Mouse (Mus musculus) forebrain, embryonic 14.5 days (tissue): ENCODE data around the gene Pdxk. TPM values are rescaled to one million over a fixed set of nuclear protein-coding genes. Genes with fewer than 3 reads are reported as not detected.
"Not testable (repeated sequence)": the region's sequence is repeated elsewhere in the genome, so short reads cannot be mapped to it uniquely, and the experiment has no call there.

Experiments used
- ATAC-seq: fragments of 200-750 bp; cut with Nextera tagmentation; 2 replicates; pipeline ENCODE4 v1.8.0; 2017; ENCODE audit warnings: mild to moderate bottlenecking, moderate library complexity
- DNase-seq: peaks from one replicate; pipeline ENCODE4 v3.0.0-alpha.2; 2015; ENCODE audit warnings: low spot score
- H3K27ac ChIP-seq: fragments of 300-500 bp; sonication (generic); 2 replicates; pipeline ENCODE4 v1.5.1; 2014; ENCODE audit warnings: low read depth, mild to moderate bottlenecking, control low read depth, low read length, moderate library complexity
- H3K27me3 ChIP-seq: fragments of 300-500 bp; sonication (generic); replicated peaks from 2 replicates; pipeline ENCODE4 v1.6.1; 2014; ENCODE audit warnings: low read length, control low read depth, mixed read lengths; ENCODE audit not compliant: control insufficient read depth, insufficient read depth
- H3K36me3 ChIP-seq: fragments of 300-500 bp; sonication (generic); 2 replicates; pipeline ENCODE4 v1.6.1; 2014; ENCODE audit warnings: low read length, control low read depth; ENCODE audit not compliant: control insufficient read depth, insufficient read depth
- H3K4me1 ChIP-seq: fragments of 300-500 bp; sonication (generic); 2 replicates; pipeline ENCODE4 v1.6.1; 2014; ENCODE audit warnings: antibody characterized with exemption, low read length, control low read depth; ENCODE audit not compliant: control insufficient read depth, insufficient read depth
- H3K4me2 ChIP-seq: fragments of 300-500 bp; sonication (generic); 2 replicates; pipeline ENCODE4 v1.6.1; 2014; ENCODE audit warnings: mild to moderate bottlenecking, control low read depth, low read length
- H3K4me3 ChIP-seq: fragments of 300-500 bp; sonication (generic); 2 replicates; pipeline ENCODE4 v1.5.1; 2014; ENCODE audit warnings: low read depth, low read length, control low read depth
- H3K9ac ChIP-seq: fragments of 300-500 bp; sonication (generic); 2 replicates; pipeline ENCODE4 v1.6.1; 2014; ENCODE audit warnings: mild to moderate bottlenecking, low read length, control low read depth, moderate library complexity
- H3K9me3 ChIP-seq: fragments of 300-500 bp; sonication (generic); replicated peaks from 2 replicates; pipeline ENCODE4 v1.6.1; 2016; ENCODE audit warnings: low read length, control low read depth, mixed read lengths; ENCODE audit not compliant: control insufficient read depth
- WGBS: fragments of 180-500 bp; shearing (Covaris S2); extraction: QIAGEN DNeasy Blood & Tissue Kit; methylation state at CpG from one replicate; pipeline ENCODE4 v1.1.7; 2014; 5-methylcytosine and 5-hydroxymethylcytosine counted together
- polyA plus RNA-seq: library from polyadenylated mRNA; unstranded; fragments of >200 nt; fragmentation: Nextera tagmentation; extraction: Ambion mirVana; gene quantifications from 2 replicates; pipeline ENCODE4 v1.2.1, GENCODE M21; 2014

Pdxk gene
- 8.1 and 9.2 TPM in 2 replicates for polyA plus RNA-seq

GRCm38 (mm10) chr10:78464792-78465207 lies at the start of gene Pdxk:
Gene Pdxk, minus strand, starts transcription at chr10:78464975.
- Histone ChIP-seq H3K4me3 (peak within 1 kb of the TSS; percentile 59), H3K27ac (no peak within 1 kb of the TSS), H3K4me2 (peak within 1 kb of the TSS; percentile 98), H3K4me1 (peaks cover 7% of the 10 kb centered on the region; the same call in 1 of the 2 replicates), H3K27me3 (no peaks in the 10 kb centered on the region), H3K9ac (peak within 1 kb of the TSS; percentile 74), H3K36me3 (no peaks in the 10 kb centered on the region), H3K9me3 (no peaks in the 10 kb centered on the region)
- under 1% methylated on average over 35 of the region's 35 CpGs for WGBS
- ATAC-seq = peak; percentile 94
- DNase-seq = peak; percentile 91

GRCm38 (mm10) chr10:78502986-78503733 lies 38.4 kb upstream of the Pdxk start:
- no peaks in the 10 kb centered on the region for H3K4me1 ChIP-seq
- 73% methylated on average over 6 of the region's 6 CpGs for whole genome bisulfite sequencing
- no peak for ATAC-seq

DNA sequence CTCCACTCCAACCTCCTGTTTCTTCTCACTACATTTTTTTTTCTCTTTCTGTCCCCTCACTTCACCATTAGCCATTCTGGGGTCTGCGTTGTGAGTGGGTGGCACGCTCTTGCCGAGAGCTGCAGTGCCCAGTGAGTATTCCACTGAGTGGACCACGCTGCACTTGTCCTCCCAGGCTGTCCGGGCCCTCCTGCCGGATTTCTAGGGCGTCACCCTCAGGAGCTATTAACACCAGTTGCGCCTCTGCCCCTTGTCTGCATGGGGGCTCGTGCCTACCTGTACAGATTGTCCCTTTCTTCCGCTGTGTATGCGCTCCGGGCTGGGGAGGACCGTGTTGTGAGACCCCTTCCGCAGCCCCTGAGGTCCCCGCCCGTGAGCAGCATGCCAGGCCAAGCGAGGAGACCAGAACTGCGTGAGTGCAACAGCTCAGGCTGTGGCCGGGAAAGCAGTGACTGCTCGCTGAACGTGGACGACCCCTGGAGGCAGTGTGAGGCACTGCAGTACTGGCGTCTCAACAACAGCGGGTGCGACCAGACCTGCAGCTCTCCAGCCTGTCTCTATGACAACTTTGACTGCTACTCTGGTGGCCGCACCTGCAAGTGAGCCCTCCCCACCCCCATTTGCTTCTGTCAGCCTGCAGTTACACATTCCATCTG lies 22.8 kb upstream of the Pdxk start:
- peak; percentile 71 for ATAC-seq
- H3K4me2 ChIP-seq = peak overlapping the region; percentile 43
- no peak overlapping the region for H3K27ac ChIP-seq
- WGBS = 9% methylated on average over 26 of the region's 26 CpGs
- no peaks in the 10 kb centered on the region for H3K9me3 ChIP-seq
- no peaks in the 10 kb centered on the region for H3K4me1 ChIP-seq
- DNase-seq = peak; percentile 76
- no peaks in the 10 kb centered on the region for H3K36me3 ChIP-seq
- peak overlapping the region; percentile 32; the same call in 1 of the 2 replicates for H3K9ac ChIP-seq
- no peak overlapping the region for H3K4me3 ChIP-seq
- H3K27me3 ChIP-seq = no peaks in the 10 kb centered on the region

More at GRCm38 (mm10) chr10:78502986-78503733, 38.4 kb upstream of the Pdxk start:
- H3K9me3 ChIP-seq = no peaks in the 10 kb centered on the region
- no peaks in the 10 kb centered on the region for H3K27me3 ChIP-seq
- H3K36me3 ChIP-seq = no peaks in the 10 kb centered on the region
- H3K27ac ChIP-seq = no peak overlapping the region
- H3K4me3 ChIP-seq = no peak overlapping the region
- no peak overlapping the region for H3K9ac ChIP-seq
- no peak overlapping the region for H3K4me2 ChIP-seq
- no peak for DNase-seq

DNA sequence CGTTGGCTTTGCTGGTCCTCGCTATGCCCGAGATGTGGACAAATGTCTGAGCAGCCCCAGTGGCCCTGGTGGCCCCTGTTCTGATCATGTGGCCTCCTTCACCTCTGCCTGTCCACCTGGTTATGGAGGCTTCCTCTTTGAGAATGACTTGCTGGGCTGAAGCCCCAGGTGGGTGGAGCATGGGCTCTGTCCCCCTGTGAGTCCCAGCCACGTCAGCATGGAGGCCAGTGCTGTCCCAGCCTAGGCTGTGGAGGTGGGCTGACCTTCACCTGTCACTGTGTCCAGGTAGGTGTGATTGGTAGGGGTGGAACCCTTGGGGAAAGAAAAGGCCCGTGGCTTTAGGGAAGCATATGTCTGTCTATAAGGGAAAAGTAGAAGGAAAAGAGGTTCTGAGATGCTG lies 22.1 kb upstream of the Pdxk start:
- H3K4me2 ChIP-seq = no peak overlapping the region
- 78% methylated on average over 5 of the region's 5 CpGs for WGBS
- H3K27ac ChIP-seq = no peak overlapping the region
- no peaks in the 10 kb centered on the region for H3K9me3 ChIP-seq
- H3K4me3 ChIP-seq = no peak overlapping the region
- H3K4me1 ChIP-seq = no peaks in the 10 kb centered on the region
- no peak overlapping the region for H3K9ac ChIP-seq
- H3K36me3 ChIP-seq = no peaks in the 10 kb centered on the region
- no peaks in the 10 kb centered on the region for H3K27me3 ChIP-seq
- ATAC-seq (no peak), DNase-seq (no peak)

- not testable (repeated sequence) for DNase-seq, H3K36me3 ChIP-seq, H3K27me3 ChIP-seq, H3K9ac ChIP-seq, H3K4me1 ChIP-seq, H3K4me2 ChIP-seq, H3K4me3 ChIP-seq, H3K9me3 ChIP-seq, ATAC-seq, H3K27ac ChIP-seq
- WGBS = 72% methylated on average over 2 of the region's 2 CpGs
These were observed 20.6 kb upstream of the Pdxk start for GRCm38 (mm10) chr10:78485369-78485768.

DNA sequence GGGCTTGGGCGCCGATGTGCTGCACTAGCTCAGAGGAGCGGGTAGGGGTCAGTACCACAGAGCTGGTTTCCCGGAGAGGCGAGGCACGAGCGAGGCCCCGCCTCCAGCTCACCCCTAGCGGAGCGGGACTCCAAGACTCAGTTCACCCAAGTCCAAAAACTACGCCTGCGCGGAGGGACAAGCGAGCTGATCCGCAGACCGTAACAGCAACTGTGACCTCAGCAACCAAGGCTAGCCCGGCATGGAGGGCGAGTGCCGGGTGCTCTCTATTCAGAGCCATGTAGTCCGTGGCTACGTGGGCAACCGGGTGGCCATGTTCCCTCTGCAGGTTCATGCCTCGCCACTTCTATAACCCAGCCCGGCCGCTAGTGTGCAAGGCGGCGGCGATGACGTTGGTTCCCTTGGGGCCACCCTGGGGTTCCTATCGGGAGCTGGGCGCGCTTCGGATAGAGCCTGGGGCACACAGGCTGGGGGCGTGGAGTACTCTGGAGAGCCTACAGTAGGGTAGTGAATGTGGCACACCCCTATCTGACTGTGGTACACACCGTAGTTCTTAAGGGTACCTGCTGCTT lies 17.2 kb upstream of the Pdxk start:
- DNase-seq (peak; percentile 79), ATAC-seq (peak; percentile 96)
- no peaks in the 10 kb centered on the region for H3K36me3 ChIP-seq
- peak overlapping the region; percentile 60 for H3K9ac ChIP-seq
- H3K27me3 ChIP-seq = no peaks in the 10 kb centered on the region
- peak overlapping the region; percentile 88 for H3K4me2 ChIP-seq
- H3K4me3 ChIP-seq = peak overlapping the region; percentile 34
- H3K27ac ChIP-seq = no peak overlapping the region
- H3K4me1 ChIP-seq = no peaks in the 10 kb centered on the region
- under 1% methylated on average over 35 of the region's 35 CpGs for WGBS
- H3K9me3 ChIP-seq = no peaks in the 10 kb centered on the region

DNA sequence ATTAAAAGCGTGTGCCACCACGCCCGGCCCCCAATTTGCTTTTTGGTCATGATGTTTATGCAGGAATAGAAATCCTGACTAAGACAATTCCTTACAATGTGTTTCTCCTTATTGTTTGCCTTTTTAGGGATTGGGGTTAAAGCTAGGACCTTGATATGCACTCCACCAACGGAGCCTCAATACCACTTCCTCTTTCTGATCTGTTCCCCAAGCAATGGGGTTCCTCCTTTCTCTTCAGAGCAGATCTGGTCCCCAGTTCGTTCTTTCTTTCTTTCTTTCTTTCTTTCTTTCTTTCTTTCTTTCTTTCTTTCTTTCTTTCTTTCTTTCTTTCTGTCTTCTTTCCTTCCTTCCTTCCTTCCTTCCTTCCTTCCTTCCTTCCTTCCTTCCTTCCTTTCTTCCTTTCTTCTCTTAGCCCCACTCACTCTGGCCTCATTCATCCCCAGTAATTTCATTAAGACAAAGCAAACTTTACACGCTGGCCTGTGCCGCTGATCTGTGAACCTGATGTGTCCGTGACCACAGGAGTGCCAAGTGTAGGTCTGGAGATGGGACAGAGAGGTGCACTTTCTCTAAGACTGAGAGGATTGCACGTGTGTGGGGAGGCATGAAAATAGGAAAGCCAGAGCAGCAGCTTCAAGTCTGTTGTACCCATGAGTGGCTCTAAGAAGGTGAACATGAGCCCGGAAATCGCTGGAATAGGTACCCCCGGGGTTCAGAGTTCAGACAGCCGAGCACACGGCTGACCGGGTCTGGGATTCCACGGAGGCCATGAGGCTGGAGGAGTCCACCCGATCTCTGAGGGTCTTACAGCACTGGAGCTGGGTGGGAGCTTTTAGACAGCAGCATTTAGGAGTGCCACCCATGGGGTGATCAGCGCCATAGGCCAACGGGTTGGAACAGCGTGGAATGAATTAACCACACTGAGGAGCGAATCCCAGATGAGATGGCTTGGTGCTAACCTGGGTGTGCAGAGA lies 16.5 kb upstream of the Pdxk start:
- Histone ChIP-seq H3K27me3 (no peaks in the 10 kb centered on the region), H3K9ac (peak overlapping the region; percentile 60), H3K27ac (no peak overlapping the region), H3K4me2 (peak overlapping the region; percentile 88), H3K4me3 (peak overlapping the region; percentile 34), H3K9me3 (no peaks in the 10 kb centered on the region), H3K36me3 (no peaks in the 10 kb centered on the region), H3K4me1 (no peaks in the 10 kb centered on the region)
- WGBS = 35% methylated on average over 21 of the region's 21 CpGs
- ATAC-seq (no peak; the same call in 1 of the 2 replicates), DNase-seq (no peak)

GRCm38 (mm10) chr10:78476821-78477220 lies 12.0 kb upstream of the Pdxk start:
- Histone ChIP-seq H3K4me1 (no peaks in the 10 kb centered on the region), H3K9ac (no peak overlapping the region), H3K27me3 (no peaks in the 10 kb centered on the region), H3K36me3 (no peaks in the 10 kb centered on the region), H3K4me2 (no peak overlapping the region), H3K4me3 (no peak overlapping the region), H3K9me3 (no peaks in the 10 kb centered on the region), H3K27ac (no peak overlapping the region)
- 73% methylated on average over 4 of the region's 4 CpGs for WGBS
- no peak for DNase-seq
- no peak for ATAC-seq
